Mouse (Mus musculus): ENCODE measurements at regions not wholly inside any gene's neighbourhood (a gene's known extent, or its start where the extent isn't known, plus 50 kb on each side); places are given as distances from the start of the nearest gene placed in this dataset.

- Histone ChIP-seq H3K27ac (no peak overlapping the region), H3K36me3 (no peaks in the 10 kb centered on the region), H3K9me3 (no peaks in the 10 kb centered on the region), H3K9ac (no peak overlapping the region), H3K4me2 (replicated peaks) (no peak overlapping the region), H3K27me3 (peaks cover 22% of the 10 kb centered on the region), H3K4me3 (no peak overlapping the region), H3K4me1 (peaks cover 20% of the 10 kb centered on the region)
- peak; percentile 44 for ATAC-seq (ENCODE audit: low FRiP score, low read depth)
- 11% methylated on average over 10 of the region's 10 CpGs for WGBS
These were observed 188.3 kb upstream of the Cep162 start for GRCm38 (mm10) chr9:87443467-87444235.

GRCm38 (mm10) chr9:87432072-87432471 is 176.7 kb upstream of the Cep162 start:
- H3K36me3 ChIP-seq = no peaks in the 10 kb centered on the region
- H3K4me2 ChIP-seq (replicated peaks) = no peak overlapping the region
- H3K27me3 ChIP-seq = peaks cover 34% of the 10 kb centered on the region
- H3K9ac ChIP-seq = no peak overlapping the region
- no peaks in the 10 kb centered on the region for H3K4me1 ChIP-seq
- no peak overlapping the region for H3K4me3 ChIP-seq
- peaks cover 4% of the 10 kb centered on the region; the same call in 1 of the 2 replicates for H3K9me3 ChIP-seq
- no peak for ATAC-seq (ENCODE audit: low FRiP score, low read depth)
- H3K27ac ChIP-seq = no peak overlapping the region
- WGBS = 69% methylated on average over 8 of the region's 8 CpGs

GRCm38 (mm10) chr9:87431523-87431922 is 176.2 kb upstream of the Cep162 start:
- WGBS = 61% methylated on average over 7 of the region's 7 CpGs
- H3K27me3 ChIP-seq = peaks cover 38% of the 10 kb centered on the region
- H3K9me3 ChIP-seq = peaks cover 4% of the 10 kb centered on the region; the same call in 1 of the 2 replicates
- H3K36me3 ChIP-seq = no peaks in the 10 kb centered on the region
- no peaks in the 10 kb centered on the region for H3K4me1 ChIP-seq
- no peak overlapping the region for H3K27ac ChIP-seq
- no peak overlapping the region for H3K4me2 ChIP-seq (replicated peaks)
- no peak for ATAC-seq (ENCODE audit: low FRiP score, low read depth)
- no peak overlapping the region for H3K9ac ChIP-seq
- H3K4me3 ChIP-seq = no peak overlapping the region

GRCm38 (mm10) chr9:87425201-87425600 is 169.9 kb upstream of the Cep162 start:
- Histone ChIP-seq H3K4me2 (replicated peaks) (no peak overlapping the region), H3K9me3 (peaks cover 4% of the 10 kb centered on the region; the same call in 1 of the 2 replicates), H3K9ac (no peak overlapping the region), H3K27me3 (peaks cover 51% of the 10 kb centered on the region), H3K4me3 (no peak overlapping the region), H3K27ac (no peak overlapping the region), H3K4me1 (peaks cover 15% of the 10 kb centered on the region), H3K36me3 (no peaks in the 10 kb centered on the region)
- WGBS = 62% methylated on average over 4 of the region's 4 CpGs
- ATAC-seq (ENCODE audit: low FRiP score, low read depth) = no peak

- WGBS = 57% methylated on average over 8 of the region's 8 CpGs
- no peak overlapping the region for H3K9ac ChIP-seq
- H3K27me3 ChIP-seq = peaks cover 63% of the 10 kb centered on the region
- peaks cover 20% of the 10 kb centered on the region for H3K4me1 ChIP-seq
- ATAC-seq (ENCODE audit: low FRiP score, low read depth) = no peak
- no peaks in the 10 kb centered on the region for H3K9me3 ChIP-seq
- H3K36me3 ChIP-seq = no peaks in the 10 kb centered on the region
- no peak overlapping the region for H3K27ac ChIP-seq
- H3K4me2 ChIP-seq (replicated peaks) = no peak overlapping the region
- no peak overlapping the region for H3K4me3 ChIP-seq
These were observed 165.8 kb upstream of the Cep162 start for GRCm38 (mm10) chr9:87421175-87421574.

GRCm38 (mm10) chr9:87419376-87419775 is 164.0 kb upstream of the Cep162 start:
- Histone ChIP-seq H3K27me3 (peaks cover 61% of the 10 kb centered on the region), H3K4me1 (peaks cover 20% of the 10 kb centered on the region), H3K36me3 (no peaks in the 10 kb centered on the region), H3K4me3 (no peak overlapping the region), H3K9ac (no peak overlapping the region), H3K27ac (no peak overlapping the region), H3K4me2 (replicated peaks) (no peak overlapping the region), H3K9me3 (no peaks in the 10 kb centered on the region)
- no peak for ATAC-seq (ENCODE audit: low FRiP score, low read depth)
- 11% methylated on average over 12 of the region's 12 CpGs for WGBS

GRCm38 (mm10) chr9:87412894-87413293 is 157.6 kb upstream of the Cep162 start:
- no peak for ATAC-seq (ENCODE audit: low FRiP score, low read depth)
- Histone ChIP-seq H3K4me1 (peaks cover 42% of the 10 kb centered on the region), H3K36me3 (no peaks in the 10 kb centered on the region), H3K9me3 (no peaks in the 10 kb centered on the region), H3K27ac (no peak overlapping the region), H3K27me3 (peaks cover 65% of the 10 kb centered on the region), H3K4me2 (replicated peaks) (peak overlapping the region; percentile 27; the same call in 1 of the 2 replicates), H3K9ac (no peak overlapping the region), H3K4me3 (no peak overlapping the region)
- WGBS = 29% methylated on average over 9 of the region's 9 CpGs

GRCm38 (mm10) chr9:87411044-87411443 is 155.7 kb upstream of the Cep162 start:
- H3K4me3 ChIP-seq = no peak overlapping the region
- H3K4me1 ChIP-seq = peaks cover 42% of the 10 kb centered on the region
- no peak overlapping the region for H3K9ac ChIP-seq
- H3K36me3 ChIP-seq = no peaks in the 10 kb centered on the region
- H3K4me2 ChIP-seq (replicated peaks) = no peak overlapping the region
- no peak for ATAC-seq (ENCODE audit: low FRiP score, low read depth)
- peaks cover 61% of the 10 kb centered on the region for H3K27me3 ChIP-seq
- no peaks in the 10 kb centered on the region for H3K9me3 ChIP-seq
- WGBS = 24% methylated on average over 7 of the region's 7 CpGs
- H3K27ac ChIP-seq = no peak overlapping the region

GRCm38 (mm10) chr9:87409736-87410135 is 154.4 kb upstream of the Cep162 start:
- no peak for ATAC-seq (ENCODE audit: low FRiP score, low read depth)
- 74% methylated on average over 3 of the region's 3 CpGs for WGBS
- H3K4me2 ChIP-seq (replicated peaks) = no peak overlapping the region

GRCm38 (mm10) chr9:87408805-87409204 is 153.5 kb upstream of the Cep162 start:
- no peaks in the 10 kb centered on the region for H3K36me3 ChIP-seq
- 0 out of 2 replicates have a peak overlapping the region, but pooled peaks have one; percentile 10 for H3K4me2 ChIP-seq (replicated peaks)
- WGBS = 35% methylated on average over 8 of the region's 8 CpGs
- peaks cover 39% of the 10 kb centered on the region for H3K4me1 ChIP-seq
- H3K27ac ChIP-seq = no peak overlapping the region
- peaks cover 66% of the 10 kb centered on the region for H3K27me3 ChIP-seq
- no peaks in the 10 kb centered on the region for H3K9me3 ChIP-seq
- ATAC-seq (ENCODE audit: low FRiP score, low read depth) = peak; percentile 37; the same call in 1 of the 2 replicates
- no peak overlapping the region for H3K9ac ChIP-seq
- no peak overlapping the region for H3K4me3 ChIP-seq

More at GRCm38 (mm10) chr9:87409736-87410135, 154.4 kb upstream of the Cep162 start:
- H3K4me1 ChIP-seq = peaks cover 42% of the 10 kb centered on the region
- H3K9me3 ChIP-seq = no peaks in the 10 kb centered on the region
- no peak overlapping the region for H3K9ac ChIP-seq
- H3K4me3 ChIP-seq = no peak overlapping the region
- H3K36me3 ChIP-seq = no peaks in the 10 kb centered on the region
- H3K27me3 ChIP-seq = peaks cover 68% of the 10 kb centered on the region
- H3K27ac ChIP-seq = no peak overlapping the region

- no peak overlapping the region for H3K9ac ChIP-seq
- H3K4me1 ChIP-seq = peaks cover 31% of the 10 kb centered on the region
- H3K4me3 ChIP-seq = no peak overlapping the region
- WGBS = 42% methylated on average over 12 of the region's 12 CpGs
- H3K36me3 ChIP-seq = no peaks in the 10 kb centered on the region
- no peak overlapping the region for H3K27ac ChIP-seq
- no peak for ATAC-seq (ENCODE audit: low FRiP score, low read depth)
- H3K4me2 ChIP-seq (replicated peaks) = 0 out of 2 replicates have a peak overlapping the region, but pooled peaks have one; percentile 20
- H3K27me3 ChIP-seq = peaks cover 53% of the 10 kb centered on the region
- H3K9me3 ChIP-seq = no peaks in the 10 kb centered on the region
These were observed 151.1 kb upstream of the Cep162 start for GRCm38 (mm10) chr9:87406476-87406875.

- Histone ChIP-seq H3K9ac (no peak overlapping the region), H3K27ac (no peak overlapping the region), H3K27me3 (peaks cover 41% of the 10 kb centered on the region), H3K9me3 (no peaks in the 10 kb centered on the region), H3K4me1 (peaks cover 24% of the 10 kb centered on the region), H3K36me3 (no peaks in the 10 kb centered on the region), H3K4me3 (no peak overlapping the region), H3K4me2 (replicated peaks) (no peak overlapping the region)
- no peak for ATAC-seq (ENCODE audit: low FRiP score, low read depth)
- 84% methylated on average over 7 of the region's 7 CpGs for WGBS
These were observed 149.9 kb upstream of the Cep162 start for GRCm38 (mm10) chr9:87405115-87405720.
